Mouse (Mus musculus): ENCODE data around the gene Spats2l. TPM values are rescaled to one million over a fixed set of nuclear protein-coding genes. Genes with fewer than 3 reads are reported as not detected.

Gene Spats2l
- polyA plus RNA-seq, 1 experiment from 2014 or later, result not detected

- 92% methylated on average over 15 of the region's 15 CpGs for WGBS (ENCODE audit: missing documents)
- H3K4me3 ChIP-seq (ENCODE audit: inconsistent target), result no peak overlapping the region
Measured at GRCm38 (mm10) chr1:57846856-57847698, 73.1 kb downstream of the Spats2l start.

GRCm38 (mm10) chr1:57849087-57849486, 75.1 kb downstream of the Spats2l start:
- no peaks in the 10 kb centered on the region for H3K36me3 ChIP-seq (ENCODE audit: inconsistent target)
- WGBS (ENCODE audit: missing documents), result 73% methylated on average over 4 of the region's 4 CpGs
- H3K27ac ChIP-seq, result no peak overlapping the region
- H3K4me3 ChIP-seq (ENCODE audit: inconsistent target), result no peak overlapping the region
- H3K79me2 ChIP-seq (ENCODE audit: inconsistent target), result no peaks in the 10 kb centered on the region

More at GRCm38 (mm10) chr1:57846856-57847698, 73.1 kb downstream of the Spats2l start:
- no peaks in the 10 kb centered on the region for H3K36me3 ChIP-seq (ENCODE audit: inconsistent target)
- H3K27ac ChIP-seq, result no peak overlapping the region
- H3K79me2 ChIP-seq (ENCODE audit: inconsistent target), result no peaks in the 10 kb centered on the region

- Histone ChIP-seq H3K27ac (no peak overlapping the region), H3K4me3 (ENCODE audit: inconsistent target) (no peak overlapping the region), H3K79me2 (ENCODE audit: inconsistent target) (no peaks in the 10 kb centered on the region), H3K36me3 (ENCODE audit: inconsistent target) (no peaks in the 10 kb centered on the region)
- WGBS (ENCODE audit: missing documents), result 59% methylated on average over 3 of the region's 3 CpGs
Measured at GRCm38 (mm10) chr1:57849916-57850315, 76.0 kb downstream of the Spats2l start.

DNA sequence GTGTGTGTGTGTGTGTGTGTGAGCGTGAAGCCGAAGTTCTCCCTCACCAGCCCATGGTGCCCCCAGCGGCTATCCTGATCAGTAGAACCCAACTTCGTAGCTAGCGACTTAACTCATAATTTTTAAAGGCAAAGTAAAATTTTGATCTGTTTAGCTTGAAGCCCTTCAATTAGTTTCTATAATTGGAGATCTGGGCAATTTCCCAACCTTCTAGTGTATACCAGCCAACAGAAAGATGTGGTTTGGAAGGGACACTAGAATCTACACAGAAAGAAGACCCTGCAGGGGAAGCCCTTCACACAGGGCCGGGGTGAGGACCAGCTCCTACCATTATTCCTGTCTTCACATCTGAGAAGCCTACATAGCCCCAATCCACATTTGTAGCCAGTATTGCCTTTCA, 77.9 kb downstream of the Spats2l start:
- Histone ChIP-seq H3K36me3 (ENCODE audit: inconsistent target) (no peaks in the 10 kb centered on the region), H3K79me2 (ENCODE audit: inconsistent target) (no peaks in the 10 kb centered on the region), H3K27ac (no peak overlapping the region), H3K4me3 (ENCODE audit: inconsistent target) (no peak overlapping the region)
- 100% methylated on average over 3 of the region's 6 CpGs for WGBS (ENCODE audit: missing documents)

DNA sequence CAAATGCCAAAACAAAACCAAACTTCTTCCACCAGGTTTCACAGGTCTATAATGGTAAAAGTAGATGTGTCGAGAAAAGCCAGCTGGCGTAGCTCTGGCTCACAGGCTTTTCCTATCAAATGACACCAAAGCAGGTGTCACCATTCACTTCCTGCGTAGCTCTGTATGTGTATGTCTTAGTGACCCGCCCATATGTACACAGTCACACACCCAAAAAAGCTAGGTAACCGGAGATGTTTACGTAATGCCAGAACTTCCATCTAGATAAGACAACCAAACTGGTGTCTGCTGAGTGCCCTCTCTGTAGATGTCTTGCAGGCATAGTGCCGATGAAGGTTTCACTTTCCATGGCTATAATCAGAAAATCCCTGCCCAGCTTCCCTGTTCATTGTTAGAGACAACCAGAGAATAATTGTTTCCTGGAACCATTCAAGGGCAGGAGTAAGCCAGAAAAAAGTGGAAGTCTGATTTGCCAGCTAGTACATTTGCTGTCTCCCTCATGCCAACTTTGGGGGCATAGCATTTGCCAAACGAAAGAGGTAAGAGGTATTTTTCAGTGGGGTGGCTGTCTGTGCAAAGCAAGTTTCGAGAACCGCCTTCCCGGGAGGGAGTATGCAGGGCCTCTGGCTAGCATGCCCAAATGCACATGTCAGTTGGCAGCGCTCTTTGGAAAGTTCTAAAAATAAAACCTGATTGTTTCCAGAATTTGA, 78.8 kb downstream of the Spats2l start:
- H3K27ac ChIP-seq, result no peak overlapping the region
- no peaks in the 10 kb centered on the region for H3K36me3 ChIP-seq (ENCODE audit: inconsistent target)
- no peak overlapping the region for H3K4me3 ChIP-seq (ENCODE audit: inconsistent target)
- no peaks in the 10 kb centered on the region for H3K79me2 ChIP-seq (ENCODE audit: inconsistent target)
- 65% methylated on average over 12 of the region's 12 CpGs for WGBS (ENCODE audit: missing documents)

DNA sequence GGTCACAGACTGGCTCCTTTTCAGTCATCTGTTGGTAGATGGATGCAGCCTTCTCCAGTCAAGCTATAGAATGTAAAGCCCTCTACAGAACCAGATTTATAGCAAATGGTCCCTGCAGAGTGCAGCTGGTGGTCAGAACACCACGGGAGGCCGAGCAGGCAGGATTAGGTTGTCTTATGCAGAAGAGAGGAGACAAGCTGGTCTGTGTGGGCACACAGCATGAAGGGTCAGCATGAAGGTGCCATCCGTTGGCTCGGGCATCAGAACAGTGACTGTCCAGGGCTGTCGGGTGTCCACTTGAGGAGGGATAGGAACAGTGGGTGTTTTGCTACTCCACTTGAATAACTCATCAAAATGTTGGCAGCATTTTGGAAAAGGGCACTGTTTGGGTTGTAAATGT, 83.8 kb downstream of the Spats2l start:
- H3K4me3 ChIP-seq (ENCODE audit: inconsistent target), result no peak overlapping the region
- WGBS (ENCODE audit: missing documents), result 88% methylated on average over 5 of the region's 5 CpGs
- H3K79me2 ChIP-seq (ENCODE audit: inconsistent target), result no peaks in the 10 kb centered on the region
- H3K36me3 ChIP-seq (ENCODE audit: inconsistent target), result no peaks in the 10 kb centered on the region
- H3K27ac ChIP-seq, result no peak overlapping the region

- WGBS (ENCODE audit: missing documents), result 93% methylated on average over 4 of the region's 4 CpGs
- Histone ChIP-seq H3K36me3 (ENCODE audit: inconsistent target) (no peaks in the 10 kb centered on the region), H3K27ac (no peak overlapping the region), H3K79me2 (ENCODE audit: inconsistent target) (no peaks in the 10 kb centered on the region), H3K4me3 (ENCODE audit: inconsistent target) (no peak overlapping the region)
Measured at GRCm38 (mm10) chr1:57862024-57862423, 88.1 kb downstream of the Spats2l start.

- Histone ChIP-seq H3K36me3 (ENCODE audit: inconsistent target) (no peaks in the 10 kb centered on the region), H3K79me2 (ENCODE audit: inconsistent target) (no peaks in the 10 kb centered on the region), H3K27ac (no peak overlapping the region), H3K4me3 (ENCODE audit: inconsistent target) (no peak overlapping the region)
- WGBS (ENCODE audit: missing documents), result 37% methylated on average over 13 of the region's 13 CpGs
Measured at GRCm38 (mm10) chr1:57868651-57869050, 94.7 kb downstream of the Spats2l start.

GRCm38 (mm10) chr1:57872006-57872405, 98.0 kb downstream of the Spats2l start:
- H3K4me3 ChIP-seq (ENCODE audit: inconsistent target), result no peak overlapping the region
- 43% methylated on average over 3 of the region's 3 CpGs for WGBS (ENCODE audit: missing documents)

DNA sequence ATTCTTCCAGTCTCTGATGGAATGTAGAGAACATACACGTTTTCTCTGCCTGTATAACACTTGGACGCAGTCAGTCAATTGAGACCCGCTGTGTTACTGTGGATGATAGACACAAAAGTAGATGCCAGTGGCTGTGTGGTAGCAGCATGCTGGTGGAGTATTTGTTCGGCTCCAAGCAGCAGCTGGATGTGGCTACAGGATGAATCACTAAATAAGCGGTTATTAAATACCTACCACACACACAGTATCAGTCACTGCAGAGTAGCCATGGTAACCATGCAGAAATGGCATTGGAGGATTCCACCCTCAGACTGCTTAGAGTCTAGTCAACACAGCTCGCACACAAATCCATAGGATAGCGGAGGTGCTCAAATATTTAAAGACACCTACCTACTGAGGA, 100.0 kb downstream of the Spats2l start:
- 91% methylated on average over 7 of the region's 7 CpGs for WGBS (ENCODE audit: missing documents)
- Histone ChIP-seq H3K4me3 (ENCODE audit: inconsistent target) (no peak overlapping the region), H3K79me2 (ENCODE audit: inconsistent target) (no peaks in the 10 kb centered on the region), H3K36me3 (ENCODE audit: inconsistent target) (no peaks in the 10 kb centered on the region), H3K27ac (no peak overlapping the region)

More at GRCm38 (mm10) chr1:57872006-57872405, 98.0 kb downstream of the Spats2l start:
- Histone ChIP-seq H3K27ac (no peak overlapping the region), H3K79me2 (ENCODE audit: inconsistent target) (no peaks in the 10 kb centered on the region), H3K36me3 (ENCODE audit: inconsistent target) (no peaks in the 10 kb centered on the region)

DNA sequence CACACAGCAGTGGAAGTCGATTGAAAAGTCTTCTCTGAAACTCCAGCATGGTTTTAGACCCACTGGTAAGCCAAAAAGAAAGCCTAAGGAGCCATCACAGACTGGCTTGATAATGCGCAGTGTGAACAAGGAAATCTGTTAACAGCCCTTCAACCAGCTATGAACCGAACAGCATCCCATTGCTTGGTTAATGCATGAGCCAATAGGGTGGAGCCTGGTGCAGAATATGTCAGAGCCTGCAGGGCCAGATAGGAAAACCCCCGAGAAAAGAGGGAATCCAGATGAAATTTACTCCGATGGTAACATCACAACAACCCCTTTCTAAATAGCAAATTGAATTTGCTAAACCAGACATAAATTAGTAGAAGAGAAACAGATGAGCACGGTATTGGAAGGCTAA, 101.1 kb downstream of the Spats2l start:
- no peaks in the 10 kb centered on the region for H3K36me3 ChIP-seq (ENCODE audit: inconsistent target)
- H3K4me3 ChIP-seq (ENCODE audit: inconsistent target), result no peak overlapping the region
- WGBS (ENCODE audit: missing documents), result 86% methylated on average over 6 of the region's 6 CpGs
- no peaks in the 10 kb centered on the region for H3K79me2 ChIP-seq (ENCODE audit: inconsistent target)
- no peak overlapping the region for H3K27ac ChIP-seq

- Histone ChIP-seq H3K27ac (no peak overlapping the region), H3K4me3 (ENCODE audit: inconsistent target) (no peak overlapping the region), H3K79me2 (ENCODE audit: inconsistent target) (no peaks in the 10 kb centered on the region), H3K36me3 (ENCODE audit: inconsistent target) (no peaks in the 10 kb centered on the region)
- WGBS (ENCODE audit: missing documents), result 76% methylated on average over 7 of the region's 7 CpGs
Measured at GRCm38 (mm10) chr1:57875512-57875911, 101.5 kb downstream of the Spats2l start.

DNA sequence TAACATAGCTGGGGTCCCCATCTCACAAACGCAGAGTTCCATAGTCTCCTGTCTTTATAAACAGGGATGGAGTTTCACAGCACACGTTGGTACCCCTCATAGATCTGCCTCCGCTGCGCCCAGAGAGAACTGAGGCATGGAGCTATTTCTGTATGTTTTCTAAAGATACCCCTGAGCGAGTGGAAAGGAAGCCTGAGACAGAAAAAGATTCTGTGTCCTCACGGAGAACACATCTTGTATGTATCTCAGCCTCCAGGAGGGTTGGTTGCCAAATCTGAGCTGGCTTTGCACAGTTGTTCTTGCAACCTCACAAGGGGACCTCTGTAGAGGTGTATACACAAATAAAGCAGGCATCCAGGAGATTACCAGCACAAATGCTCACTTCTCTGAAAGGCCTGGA, 105.0 kb downstream of the Spats2l start:
- no peaks in the 10 kb centered on the region for H3K36me3 ChIP-seq (ENCODE audit: inconsistent target)
- WGBS (ENCODE audit: missing documents), result 92% methylated on average over 6 of the region's 6 CpGs
- H3K27ac ChIP-seq, result no peak overlapping the region
- no peaks in the 10 kb centered on the region for H3K79me2 ChIP-seq (ENCODE audit: inconsistent target)
- no peak overlapping the region for H3K4me3 ChIP-seq (ENCODE audit: inconsistent target)

DNA sequence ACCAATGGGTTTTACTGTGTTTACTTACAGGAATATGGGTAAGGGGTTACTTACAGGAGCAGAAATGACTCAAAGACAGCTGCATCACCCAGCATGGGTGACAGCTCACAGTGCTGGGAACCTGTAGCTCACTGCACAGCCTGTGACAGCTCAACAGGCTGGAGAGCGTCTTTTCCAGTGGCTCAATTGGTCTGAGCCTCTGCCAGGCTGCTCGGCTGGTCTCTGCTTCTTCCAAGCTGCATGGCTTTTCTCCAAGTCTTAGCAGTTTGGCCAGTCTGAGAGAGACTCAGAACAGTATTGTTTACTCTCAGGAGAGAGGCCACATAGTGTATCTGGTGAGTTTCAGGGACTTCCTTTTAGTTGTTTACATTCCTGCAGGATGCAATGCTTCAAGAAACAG, 110.9 kb downstream of the Spats2l start:
- no peaks in the 10 kb centered on the region for H3K79me2 ChIP-seq (ENCODE audit: inconsistent target)
- 88% methylated on average over 2 of the region's 2 CpGs for WGBS (ENCODE audit: missing documents)
- H3K27ac ChIP-seq, result no peak overlapping the region
- no peaks in the 10 kb centered on the region for H3K36me3 ChIP-seq (ENCODE audit: inconsistent target)
- no peak overlapping the region for H3K4me3 ChIP-seq (ENCODE audit: inconsistent target)

DNA sequence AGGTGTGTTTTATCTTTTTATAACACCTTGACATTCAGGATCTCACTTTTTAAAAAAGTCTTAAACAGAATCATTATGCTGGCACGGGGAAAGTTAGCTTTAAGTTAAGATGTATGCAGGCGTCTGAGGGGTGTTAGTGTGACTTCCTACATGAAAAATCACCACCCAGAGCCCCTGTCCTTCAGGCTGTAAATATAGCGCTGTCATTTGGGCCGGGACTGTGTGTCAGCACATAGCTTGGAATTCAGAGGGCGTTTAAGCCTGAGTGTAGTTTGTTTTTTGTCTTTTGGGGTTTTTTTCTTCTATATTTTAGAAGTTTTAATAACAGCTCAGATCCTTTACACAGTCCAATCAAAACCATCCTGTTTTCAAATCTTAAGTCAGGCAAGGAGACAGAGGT, 115.8 kb downstream of the Spats2l start:
- Histone ChIP-seq H3K36me3 (ENCODE audit: inconsistent target) (no peaks in the 10 kb centered on the region), H3K79me2 (ENCODE audit: inconsistent target) (no peaks in the 10 kb centered on the region), H3K4me3 (ENCODE audit: inconsistent target) (no peak overlapping the region), H3K27ac (no peak overlapping the region)
- WGBS (ENCODE audit: missing documents), result 71% methylated on average over 5 of the region's 5 CpGs
